Mouse (Mus musculus): ENCODE results near the gene Rasd1. TPM values are rescaled to one million over a fixed set of nuclear protein-coding genes. Genes with fewer than 3 reads are reported as not detected.

Gene Rasd1
- polyA plus RNA-seq, 1 experiment from 2014 or later: 1.2 TPM

DNA sequence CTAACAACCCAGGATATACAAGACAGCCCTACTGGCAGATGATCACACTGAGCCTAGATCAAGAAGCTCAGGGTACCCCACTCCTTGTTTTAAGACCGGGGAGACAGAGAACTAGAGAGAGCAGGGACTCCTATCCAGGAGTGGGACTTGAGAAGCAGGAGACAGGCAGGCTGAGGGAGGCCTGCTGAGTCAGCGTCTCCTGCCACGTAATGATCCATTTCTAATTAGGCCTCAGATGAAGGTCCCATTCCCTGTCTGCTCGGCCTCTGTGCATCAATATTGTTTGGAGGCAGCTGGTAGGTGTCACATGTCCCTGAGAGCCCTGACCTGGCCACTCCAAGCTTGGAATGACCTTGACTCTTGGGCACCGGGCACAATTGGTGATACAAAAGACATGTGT, 8.6 kb upstream of the Rasd1 start:
- no peak for ATAC-seq (ENCODE audit: low FRiP score)
- H3K36me3 ChIP-seq: no peaks in the 10 kb centered on the region
- H3K4me3 ChIP-seq (replicated peaks): no peak overlapping the region
- WGBS: 70% methylated on average over 5 of the region's 5 CpGs
- H3K4me2 ChIP-seq: no peak overlapping the region
- H3K4me1 ChIP-seq: no peaks in the 10 kb centered on the region; the same call in 1 of the 2 replicates
- H3K27me3 ChIP-seq (replicated peaks): no peaks in the 10 kb centered on the region
- H3K27ac ChIP-seq (replicated peaks): no peak overlapping the region
- no peaks in the 10 kb centered on the region for H3K9me3 ChIP-seq (replicated peaks)
- no peak overlapping the region for H3K9ac ChIP-seq (replicated peaks)

GRCm38 (mm10) chr11:59971691-59972090, 6.9 kb upstream of the Rasd1 start:
- ATAC-seq (ENCODE audit: low FRiP score): no peak
- no peaks in the 10 kb centered on the region for H3K36me3 ChIP-seq
- H3K27me3 ChIP-seq (replicated peaks): no peaks in the 10 kb centered on the region
- 46% methylated on average over 2 of the region's 2 CpGs for WGBS
- H3K27ac ChIP-seq (replicated peaks): no peak overlapping the region
- no peaks in the 10 kb centered on the region for H3K9me3 ChIP-seq (replicated peaks)
- no peak overlapping the region for H3K9ac ChIP-seq (replicated peaks)
- H3K4me3 ChIP-seq (replicated peaks): no peak overlapping the region
- H3K4me2 ChIP-seq: no peak overlapping the region
- H3K4me1 ChIP-seq: no peaks in the 10 kb centered on the region

DNA sequence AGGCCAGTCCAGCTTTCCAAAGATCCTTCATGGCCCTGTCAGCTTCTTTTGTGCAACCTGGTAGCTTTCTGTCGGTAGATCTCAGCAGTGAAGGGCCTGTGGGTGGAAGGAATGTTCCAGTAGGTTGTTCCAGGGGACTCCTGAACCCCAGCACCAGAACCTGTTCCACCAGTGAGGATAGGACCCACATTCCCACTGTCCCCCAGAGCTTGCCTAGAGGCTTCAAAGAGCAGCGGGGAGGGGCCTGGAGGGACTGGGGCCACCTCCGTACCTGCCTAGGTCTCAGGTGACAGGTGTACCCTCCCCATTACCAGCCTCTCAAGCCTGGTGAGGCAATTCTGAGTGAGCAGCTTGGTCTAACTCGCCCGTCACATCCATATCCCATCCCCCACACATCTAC, 6.0 kb upstream of the Rasd1 start:
- Histone ChIP-seq H3K9me3 (replicated peaks) (no peaks in the 10 kb centered on the region), H3K4me1 (peaks cover 4% of the 10 kb centered on the region; the same call in 1 of the 2 replicates), H3K4me2 (no peak overlapping the region), H3K36me3 (no peaks in the 10 kb centered on the region), H3K27ac (replicated peaks) (no peak overlapping the region), H3K9ac (replicated peaks) (no peak overlapping the region), H3K27me3 (replicated peaks) (no peaks in the 10 kb centered on the region), H3K4me3 (replicated peaks) (no peak overlapping the region)
- ATAC-seq (ENCODE audit: low FRiP score): no peak
- WGBS: 76% methylated on average over 5 of the region's 5 CpGs

GRCm38 (mm10) chr11:59967765-59968164, 3.0 kb upstream of the Rasd1 start:
- no peak overlapping the region for H3K4me2 ChIP-seq
- peaks cover 28% of the 10 kb centered on the region for H3K4me1 ChIP-seq
- ATAC-seq (ENCODE audit: low FRiP score): no peak
- H3K4me3 ChIP-seq (replicated peaks): no peak overlapping the region
- H3K27ac ChIP-seq (replicated peaks): no peak overlapping the region
- H3K27me3 ChIP-seq (replicated peaks): peaks cover 21% of the 10 kb centered on the region
- no peaks in the 10 kb centered on the region for H3K9me3 ChIP-seq (replicated peaks)
- no peaks in the 10 kb centered on the region for H3K36me3 ChIP-seq
- 73% methylated on average over 1 of the region's 1 CpGs for whole genome bisulfite sequencing
- no peak overlapping the region for H3K9ac ChIP-seq (replicated peaks)

DNA sequence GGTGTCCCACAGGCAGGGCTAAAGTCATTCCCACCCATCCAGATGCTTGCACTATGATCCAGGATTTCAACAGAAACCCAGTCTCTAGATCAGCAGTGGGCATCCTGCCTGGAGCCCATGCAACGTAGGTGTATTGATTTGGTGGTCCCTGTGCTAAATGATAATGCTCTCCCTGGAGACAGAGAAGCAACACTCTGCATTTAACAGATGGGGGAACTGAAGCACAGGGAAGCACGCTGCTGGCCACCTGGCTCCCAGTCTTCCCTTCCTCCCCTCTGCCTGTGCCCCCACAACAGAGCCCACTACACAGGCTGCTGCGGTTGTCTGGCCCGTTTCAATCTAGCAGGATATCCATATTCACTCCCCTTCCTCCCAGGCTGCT, 1.3 kb upstream of the Rasd1 start:
- H3K9me3 ChIP-seq (replicated peaks): no peaks in the 10 kb centered on the region
- H3K27me3 ChIP-seq (replicated peaks): peaks cover 30% of the 10 kb centered on the region

DNA sequence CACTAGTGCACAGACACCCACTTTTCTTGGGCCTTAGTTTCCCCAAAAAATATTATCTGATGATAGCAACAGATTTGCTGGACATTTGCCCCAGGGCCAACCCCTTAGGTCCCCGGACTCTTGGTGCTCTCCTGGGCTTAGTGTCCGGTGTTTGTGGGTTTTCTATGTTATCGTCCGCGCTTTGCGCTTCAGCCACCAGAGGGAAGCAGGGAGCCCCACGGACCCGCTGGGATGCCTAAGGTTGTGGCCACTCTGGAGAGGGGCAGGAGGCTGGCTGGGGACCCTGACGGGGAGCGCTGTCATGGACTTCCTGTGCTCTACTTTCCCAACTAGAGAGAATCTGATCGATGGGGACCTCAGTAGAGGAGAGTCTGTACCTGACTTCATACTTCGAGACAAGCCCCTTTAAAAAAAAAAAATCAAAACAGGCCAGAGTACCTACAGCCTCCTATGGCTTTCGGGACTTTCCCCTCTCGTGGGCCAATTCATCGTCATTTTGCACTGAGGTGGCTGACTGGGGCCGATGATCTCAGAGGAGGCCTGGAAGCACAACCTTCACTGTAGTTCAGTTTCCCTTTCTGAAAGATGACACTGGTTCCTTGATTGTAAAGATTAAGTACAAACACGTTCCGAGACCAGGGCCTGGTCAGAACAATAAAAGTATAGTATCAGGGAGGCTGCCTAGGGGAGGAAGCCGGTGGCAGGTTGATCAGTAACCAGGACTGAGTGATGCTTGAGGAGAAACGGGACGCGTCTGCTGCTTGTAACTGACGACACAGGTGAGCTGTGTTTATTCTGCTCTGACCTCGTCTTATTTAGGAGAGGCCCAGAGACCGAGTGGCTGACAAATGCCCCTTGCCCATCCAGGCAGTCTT, 720 bp upstream of the Rasd1 start:
- H3K4me1 ChIP-seq: peaks cover 28% of the 10 kb centered on the region
- H3K27me3 ChIP-seq (replicated peaks): peaks cover 30% of the 10 kb centered on the region
- no peak overlapping the region; the same call in 1 of the 2 replicates for H3K27ac ChIP-seq (replicated peaks)
- peak overlapping the region; percentile 36 for H3K9ac ChIP-seq (replicated peaks)
- no peaks in the 10 kb centered on the region for H3K9me3 ChIP-seq (replicated peaks)
- 20% methylated on average over 25 of the region's 25 CpGs for WGBS
- H3K4me2 ChIP-seq: peak overlapping the region; percentile 87
- peak overlapping the region; percentile 42 for H3K4me3 ChIP-seq (replicated peaks)
- peaks cover 16% of the 10 kb centered on the region for H3K36me3 ChIP-seq
- peak; percentile 74 for ATAC-seq (ENCODE audit: low FRiP score)

More for the DNA sequence above, 1.3 kb upstream of the Rasd1 start:
- 47% methylated on average over 4 of the region's 4 CpGs for WGBS
- Histone ChIP-seq H3K27ac (replicated peaks) (no peak overlapping the region), H3K4me1 (peaks cover 28% of the 10 kb centered on the region), H3K4me3 (replicated peaks) (no peak overlapping the region), H3K36me3 (peaks cover 10% of the 10 kb centered on the region; the same call in 1 of the 2 replicates), H3K4me2 (no peak overlapping the region), H3K9ac (replicated peaks) (no peak overlapping the region)
- no peak for ATAC-seq (ENCODE audit: low FRiP score)

GRCm38 (mm10) chr11:59964163-59964758, 483 bp downstream of the Rasd1 start:
- Histone ChIP-seq H3K9me3 (replicated peaks) (no peaks in the 10 kb centered on the region), H3K4me1 (peaks cover 28% of the 10 kb centered on the region), H3K9ac (replicated peaks) (peak overlapping the region; percentile 36), H3K36me3 (peaks cover 17% of the 10 kb centered on the region), H3K27ac (replicated peaks) (no peak overlapping the region), H3K4me3 (replicated peaks) (peak overlapping the region; percentile 42), H3K27me3 (replicated peaks) (peaks cover 30% of the 10 kb centered on the region), H3K4me2 (peak overlapping the region; percentile 87)
- peak; percentile 10; the same call in 1 of the 2 replicates for ATAC-seq (ENCODE audit: low FRiP score)
- WGBS: 2% methylated on average over 33 of the region's 33 CpGs

DNA sequence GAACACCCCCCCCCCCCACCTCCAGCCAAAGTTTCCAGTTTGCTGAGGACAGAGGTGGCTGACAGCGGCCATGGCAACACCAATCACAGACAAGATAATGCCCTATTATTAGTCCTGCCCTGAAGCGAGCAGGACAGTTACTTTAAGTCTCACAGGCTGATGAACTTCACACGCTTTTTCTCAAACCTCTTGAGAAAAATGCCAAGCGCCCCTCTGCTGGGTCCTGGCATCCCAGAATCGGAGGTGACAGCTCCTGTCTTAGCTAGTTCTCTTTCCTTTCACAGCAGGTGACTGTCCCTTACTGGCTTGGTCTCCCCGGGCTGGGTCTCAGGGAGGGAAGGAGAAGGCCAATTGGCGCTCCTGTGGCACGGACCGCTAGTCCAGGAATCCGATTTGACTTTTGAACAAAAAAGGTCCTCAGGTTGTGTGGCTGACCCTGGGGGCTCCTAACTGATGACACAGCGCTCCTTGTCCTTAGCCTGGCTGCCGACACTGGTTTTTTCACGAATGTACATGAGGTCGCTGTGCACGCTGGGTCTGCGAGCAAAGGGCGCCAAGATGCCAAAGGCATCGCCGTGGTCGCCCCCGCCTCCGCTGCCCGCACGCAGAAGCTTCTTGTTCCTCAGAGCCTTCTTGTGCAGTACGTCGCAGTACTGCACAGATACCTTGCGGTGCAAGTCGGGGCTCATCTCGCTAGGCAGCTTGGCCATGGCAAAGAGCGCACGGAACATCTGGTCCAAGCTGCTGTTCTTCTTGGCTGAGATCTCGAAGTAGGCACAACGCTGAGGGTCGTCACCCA, 1.2 kb downstream of the Rasd1 start:
- Histone ChIP-seq H3K9ac (replicated peaks) (peak overlapping the region; percentile 36), H3K27ac (replicated peaks) (no peak overlapping the region), H3K36me3 (peaks cover 17% of the 10 kb centered on the region), H3K4me1 (peaks cover 28% of the 10 kb centered on the region), H3K9me3 (replicated peaks) (no peaks in the 10 kb centered on the region), H3K4me3 (replicated peaks) (peak overlapping the region; percentile 42), H3K4me2 (peak overlapping the region; percentile 87), H3K27me3 (replicated peaks) (peaks cover 30% of the 10 kb centered on the region)
- 6% methylated on average over 34 of the region's 34 CpGs for WGBS
- ATAC-seq (ENCODE audit: low FRiP score): no peak

DNA sequence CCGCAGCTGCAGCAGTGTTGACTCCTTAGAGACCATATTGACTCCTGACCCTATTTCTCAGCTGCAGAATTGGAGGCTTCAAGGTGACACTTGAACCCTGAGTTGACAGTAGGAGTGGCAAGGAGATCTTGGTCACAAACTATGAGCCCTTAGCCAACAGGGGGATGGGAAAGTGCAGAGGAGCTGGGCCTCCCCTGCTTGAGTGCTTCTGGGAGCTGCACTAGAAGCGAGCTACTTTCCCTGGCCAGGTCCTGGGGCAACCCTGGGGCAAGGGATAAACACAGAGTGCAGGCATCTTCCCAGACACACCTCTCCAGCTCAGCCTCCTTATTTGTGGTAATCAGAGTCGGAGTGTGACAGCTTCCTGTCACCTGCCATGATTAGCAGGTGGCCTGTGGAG, 2.2 kb downstream of the Rasd1 start:
- no peak overlapping the region for H3K9ac ChIP-seq (replicated peaks)
- ATAC-seq (ENCODE audit: low FRiP score): no peak
- no peak overlapping the region for H3K4me3 ChIP-seq (replicated peaks)
- H3K9me3 ChIP-seq (replicated peaks): no peaks in the 10 kb centered on the region
- H3K4me1 ChIP-seq: peaks cover 28% of the 10 kb centered on the region
- no peak overlapping the region for H3K27ac ChIP-seq (replicated peaks)
- 81% methylated on average over 3 of the region's 3 CpGs for WGBS
- peaks cover 30% of the 10 kb centered on the region for H3K27me3 ChIP-seq (replicated peaks)
- peaks cover 17% of the 10 kb centered on the region for H3K36me3 ChIP-seq
- H3K4me2 ChIP-seq: no peak overlapping the region

GRCm38 (mm10) chr11:59961338-59961875, 3.3 kb downstream of the Rasd1 start:
- WGBS: 89% methylated on average over 9 of the region's 9 CpGs
- no peak overlapping the region for H3K4me3 ChIP-seq (replicated peaks)
- H3K9ac ChIP-seq (replicated peaks): no peak overlapping the region
- no peak overlapping the region for H3K27ac ChIP-seq (replicated peaks)
- no peak overlapping the region for H3K4me2 ChIP-seq
- peaks cover 28% of the 10 kb centered on the region for H3K4me1 ChIP-seq
- ATAC-seq (ENCODE audit: low FRiP score): no peak
- H3K9me3 ChIP-seq (replicated peaks): no peaks in the 10 kb centered on the region
- peaks cover 17% of the 10 kb centered on the region for H3K36me3 ChIP-seq
- peaks cover 30% of the 10 kb centered on the region for H3K27me3 ChIP-seq (replicated peaks)
